ENCODE assay signal across 8 mouse cellular contexts in genomic region chr2:174437697-174437982, GRCm38 (mm10). TPM values are rescaled to one million over a fixed set of nuclear protein-coding genes. Genes with fewer than 3 reads are reported as not detected.
DNase-seq lines count a peak whose midpoint lies in the region; ATAC-seq and TF ChIP-seq lines count a peak whose summit lies in the region.

No protein-coding gene starts in this region.

- H3K79me2 ChIP-seq in heart, adult 2 months (replicated peaks; ENCODE audit: control insufficient read depth, insufficient read depth, low read length), result no peaks in the 10 kb centered on the region

- 92% methylated on average over 4 of the region's 4 CpGs for WGBS in midbrain, embryonic 11.5 days
- 97% methylated on average over 4 of the region's 4 CpGs for WGBS in midbrain, embryonic 16.5 days
- WGBS in heart, adult 2 months, result 87% methylated on average over 4 of the region's 4 CpGs
- 97% methylated on average over 4 of the region's 4 CpGs for WGBS in limb, embryonic 11.5 days
- 98% methylated on average over 4 of the region's 4 CpGs for WGBS in midbrain, embryonic 12.5 days

- no peak overlapping the region for H3K4me3 ChIP-seq in midbrain, embryonic 11.5 days (ENCODE audit: low read depth, low read length)
- no peak overlapping the region for H3K4me3 ChIP-seq in midbrain, embryonic 16.5 days (ENCODE audit: low read depth, low read length)
- no peak overlapping the region; the same call in 1 of the 2 replicates for H3K4me3 ChIP-seq in heart, adult 2 months
- peak overlapping the region; percentile 51; the same call in 1 of the 2 replicates for H3K4me3 ChIP-seq in limb, embryonic 11.5 days (ENCODE audit: low read depth, low read length)
- H3K4me3 ChIP-seq in midbrain, embryonic 12.5 days, result no peak overlapping the region

- TF ChIP-seq POLR2A in heart, adult 2 months (IDR thresholded peaks at IDR 0.05; ENCODE audit: insufficient read depth, low read depth, low read length), result no peak

- intact Hi-C loops in heart, adult 2 months (cut with DNase I), result no loop called here

- H3K4me2 ChIP-seq in midbrain, embryonic 11.5 days, result peak overlapping the region; percentile 68
- H3K4me2 ChIP-seq in midbrain, embryonic 16.5 days (ENCODE audit: low read length), result no peak overlapping the region
- H3K4me2 ChIP-seq in limb, embryonic 11.5 days (ENCODE audit: low read depth, severe bottlenecking), result peak overlapping the region; percentile 54; the same call in 1 of the 2 replicates
- H3K4me2 ChIP-seq in midbrain, embryonic 12.5 days (replicated peaks), result peak overlapping the region; percentile 71

- H3K27ac ChIP-seq in midbrain, embryonic 11.5 days (ENCODE audit: low read depth, low read length), result no peak overlapping the region
- no peak overlapping the region for H3K27ac ChIP-seq in midbrain, embryonic 16.5 days (ENCODE audit: low read length)
- peak overlapping the region; percentile 78 for H3K27ac ChIP-seq in heart, adult 2 months
- H3K27ac ChIP-seq in limb, embryonic 11.5 days (replicated peaks; ENCODE audit: low read depth, low read length), result no peak overlapping the region
- H3K27ac ChIP-seq in midbrain, embryonic 12.5 days (replicated peaks), result no peak overlapping the region

- H3K4me1 ChIP-seq in midbrain, embryonic 11.5 days (ENCODE audit: control insufficient read depth, insufficient read depth, low read length), result peaks cover 16% of the 10 kb centered on the region; the same call in 1 of the 2 replicates
- peaks cover 8% of the 10 kb centered on the region; the same call in 1 of the 2 replicates for H3K4me1 ChIP-seq in midbrain, embryonic 16.5 days (ENCODE audit: control insufficient read depth, insufficient read depth, low read length)
- peaks cover 5% of the 10 kb centered on the region for H3K4me1 ChIP-seq in heart, adult 2 months (ENCODE audit: control insufficient read depth, insufficient read depth, low read length)
- H3K4me1 ChIP-seq in limb, embryonic 11.5 days (ENCODE audit: control insufficient read depth, insufficient read depth, low read length), result peaks cover 8% of the 10 kb centered on the region
- peaks cover 20% of the 10 kb centered on the region for H3K4me1 ChIP-seq in midbrain, embryonic 12.5 days

- ATAC-seq in midbrain, embryonic 11.5 days (ENCODE audit: low FRiP score), result no peak
- no peak for ATAC-seq in midbrain, embryonic 16.5 days
- no peak for ATAC-seq in limb, embryonic 11.5 days (ENCODE audit: insufficient number of reproducible peaks, low FRiP score, low TSS enrichment, low read depth)
- no peak for ATAC-seq in midbrain, embryonic 12.5 days (ENCODE audit: low FRiP score, low read depth)
- no peak for ATAC-seq in frontal cortex, adult (ENCODE audit: low TSS enrichment)

- H3K27me3 ChIP-seq in midbrain, embryonic 11.5 days (ENCODE audit: control insufficient read depth, insufficient read depth, low read length), result no peaks in the 10 kb centered on the region
- H3K27me3 ChIP-seq in midbrain, embryonic 16.5 days (ENCODE audit: control insufficient read depth, insufficient read depth, low read depth, low read length), result no peaks in the 10 kb centered on the region
- no peaks in the 10 kb centered on the region for H3K27me3 ChIP-seq in heart, adult 2 months (ENCODE audit: control insufficient read depth, insufficient read depth, low read length)
- no peaks in the 10 kb centered on the region for H3K27me3 ChIP-seq in limb, embryonic 11.5 days (ENCODE audit: control insufficient read depth, insufficient read depth, low read length)
- H3K27me3 ChIP-seq in midbrain, embryonic 12.5 days, result no peaks in the 10 kb centered on the region; the same call in 1 of the 2 replicates

- peak overlapping the region; percentile 66 for H3K9ac ChIP-seq in midbrain, embryonic 11.5 days (ENCODE audit: low read length)
- no peak overlapping the region for H3K9ac ChIP-seq in midbrain, embryonic 16.5 days (ENCODE audit: low read depth, low read length)
- H3K9ac ChIP-seq in heart, adult 2 months (ENCODE audit: low read depth, low read length), result no peak overlapping the region
- H3K9ac ChIP-seq in limb, embryonic 11.5 days (ENCODE audit: low read length), result no peak overlapping the region
- no peak overlapping the region for H3K9ac ChIP-seq in midbrain, embryonic 12.5 days (replicated peaks)

- no peaks in the 10 kb centered on the region for H3K9me3 ChIP-seq in midbrain, embryonic 11.5 days (ENCODE audit: control insufficient read depth, low read length)
- no peaks in the 10 kb centered on the region for H3K9me3 ChIP-seq in midbrain, embryonic 16.5 days (replicated peaks; ENCODE audit: control insufficient read depth, low read length, poor library complexity, severe bottlenecking)
- no peaks in the 10 kb centered on the region for H3K9me3 ChIP-seq in limb, embryonic 11.5 days (ENCODE audit: control insufficient read depth, low read length)
- no peaks in the 10 kb centered on the region for H3K9me3 ChIP-seq in midbrain, embryonic 12.5 days

- H3K36me3 ChIP-seq in midbrain, embryonic 11.5 days (ENCODE audit: control insufficient read depth, insufficient read depth, low read length), result no peaks in the 10 kb centered on the region
- no peaks in the 10 kb centered on the region for H3K36me3 ChIP-seq in midbrain, embryonic 16.5 days (ENCODE audit: control insufficient read depth, insufficient read depth, low read length)
- H3K36me3 ChIP-seq in heart, adult 2 months (ENCODE audit: control insufficient read depth, insufficient read depth, low read length), result no peaks in the 10 kb centered on the region
- peaks cover 3% of the 10 kb centered on the region; the same call in 1 of the 2 replicates for H3K36me3 ChIP-seq in limb, embryonic 11.5 days (ENCODE audit: control insufficient read depth, insufficient read depth, low read length)
- 0 out of 2 replicates have a peak, but pooled peaks cover 10% of the 10 kb centered on the region for H3K36me3 ChIP-seq in midbrain, embryonic 12.5 days

- TF ChIP-seq EP300 in heart, adult 2 months (IDR thresholded peaks at IDR 0.05; ENCODE audit: insufficient read depth, low read depth, low read length), result no peak

- no peak for TF ChIP-seq CTCF in heart, adult 2 months (IDR thresholded peaks at IDR 0.05)

- DNase-seq in midbrain, embryonic 11.5 days (ENCODE audit: low spot score, missing footprints), result no peak
- DNase-seq in heart, adult 2 months, result peak; percentile 44 to 70
- DNase-seq in limb, embryonic 11.5 days (ENCODE audit: low spot score), result no peak
- DNase-seq in frontal cortex, postnatal 10 days (ENCODE audit: low spot score in 2 of 2), result no peak
- no peak for DNase-seq in right cerebral cortex, postnatal 4 days

RNA-seq across cellular contexts. Expression of gene Ctsz, which starts 1.2 kb away (rescaled TPM):
- 93.7 and 102 TPM in 2 replicates for polyA plus RNA-seq in midbrain, embryonic 11.5 days (2014; fragmentation: Nextera tagmentation; extraction: Ambion mirVana)
- polyA plus RNA-seq in midbrain, embryonic 16.5 days (2015; fragmentation: Nextera tagmentation; extraction: Ambion mirVana), result 54.8 and 63.3 TPM in 2 replicates
- total RNA-seq in heart, adult 2 months (2021), result 10 to 100 TPM; 31.1 to 34.4 TPM
- polyA plus RNA-seq in heart, adult 2 months (2012; rRNA removed), result 49.5 and 59.5 TPM in 2 replicates
- 99.6 and 106 TPM in 2 replicates for polyA plus RNA-seq in limb, embryonic 11.5 days (2014; fragmentation: Nextera tagmentation; extraction: Ambion mirVana)
- 76.6 and 89.2 TPM in 2 replicates for polyA plus RNA-seq in midbrain, embryonic 12.5 days (2016; fragmentation: Nextera tagmentation; extraction: Ambion mirVana)

RNA-seq across cellular contexts. Expression of gene Tubb1, which starts 12.9 kb away (rescaled TPM):
- 5.3 and 6.8 TPM in 2 replicates for polyA plus RNA-seq in midbrain, embryonic 11.5 days (2014; fragmentation: Nextera tagmentation; extraction: Ambion mirVana)
- polyA plus RNA-seq in midbrain, embryonic 16.5 days (2015; fragmentation: Nextera tagmentation; extraction: Ambion mirVana), result 0.43 and 0.48 TPM in 2 replicates
- 10 to 100 TPM in 1 of 2 experiments, 1 to 10 TPM in 1; 4.1 to 21.4 TPM for total RNA-seq in heart, adult 2 months (2021)
- polyA plus RNA-seq in heart, adult 2 months (2012; rRNA removed), result 6.8 and 9.7 TPM in 2 replicates
- 4.9 and 6.0 TPM in 2 replicates for polyA plus RNA-seq in limb, embryonic 11.5 days (2014; fragmentation: Nextera tagmentation; extraction: Ambion mirVana)
- polyA plus RNA-seq in midbrain, embryonic 12.5 days (2016; fragmentation: Nextera tagmentation; extraction: Ambion mirVana), result 2.7 and 3.0 TPM in 2 replicates

RNA-seq across cellular contexts. Expression of gene Nelfcd, which starts 22.0 kb away (rescaled TPM):
- polyA plus RNA-seq in midbrain, embryonic 11.5 days (2014; fragmentation: Nextera tagmentation; extraction: Ambion mirVana), result 163 and 164 TPM in 2 replicates
- 108 TPM in 2 replicates for polyA plus RNA-seq in midbrain, embryonic 16.5 days (2015; fragmentation: Nextera tagmentation; extraction: Ambion mirVana)
- 10 to 100 TPM; 26.5 to 30.3 TPM for total RNA-seq in heart, adult 2 months (2021)
- 38.1 and 47.5 TPM in 2 replicates for polyA plus RNA-seq in heart, adult 2 months (2012; rRNA removed)
- 195 and 200 TPM in 2 replicates for polyA plus RNA-seq in limb, embryonic 11.5 days (2014; fragmentation: Nextera tagmentation; extraction: Ambion mirVana)
- 151 and 158 TPM in 2 replicates for polyA plus RNA-seq in midbrain, embryonic 12.5 days (2016; fragmentation: Nextera tagmentation; extraction: Ambion mirVana)

RNA-seq across cellular contexts. Expression of gene Atp5e, which starts 26.3 kb away (rescaled TPM):
- 694 and 705 TPM in 2 replicates for polyA plus RNA-seq in midbrain, embryonic 11.5 days (2014; fragmentation: Nextera tagmentation; extraction: Ambion mirVana)
- polyA plus RNA-seq in midbrain, embryonic 16.5 days (2015; fragmentation: Nextera tagmentation; extraction: Ambion mirVana), result 681 and 687 TPM in 2 replicates
- 1,000 to 10,000 TPM; 1,426 to 1,687 TPM for total RNA-seq in heart, adult 2 months (2021)
- 969 and 1,190 TPM in 2 replicates for polyA plus RNA-seq in heart, adult 2 months (2012; rRNA removed)
- 720 and 731 TPM in 2 replicates for polyA plus RNA-seq in limb, embryonic 11.5 days (2014; fragmentation: Nextera tagmentation; extraction: Ambion mirVana)
- 754 and 756 TPM in 2 replicates for polyA plus RNA-seq in midbrain, embryonic 12.5 days (2016; fragmentation: Nextera tagmentation; extraction: Ambion mirVana)

RNA-seq across cellular contexts. Expression of gene Prelid3b, which starts 35.2 kb away (rescaled TPM):
- 129 and 130 TPM in 2 replicates for polyA plus RNA-seq in midbrain, embryonic 11.5 days (2014; fragmentation: Nextera tagmentation; extraction: Ambion mirVana)
- polyA plus RNA-seq in midbrain, embryonic 16.5 days (2015; fragmentation: Nextera tagmentation; extraction: Ambion mirVana), result 109 and 110 TPM in 2 replicates
- total RNA-seq in heart, adult 2 months (2021), result 10 to 100 TPM; 53.1 to 57.8 TPM
- 58.8 and 87.6 TPM in 2 replicates for polyA plus RNA-seq in heart, adult 2 months (2012; rRNA removed)
- polyA plus RNA-seq in limb, embryonic 11.5 days (2014; fragmentation: Nextera tagmentation; extraction: Ambion mirVana), result 118 and 123 TPM in 2 replicates
- 102 TPM in 2 replicates for polyA plus RNA-seq in midbrain, embryonic 12.5 days (2016; fragmentation: Nextera tagmentation; extraction: Ambion mirVana)

Comparison
In these comparisons a context has a peak if more than half of its experiments do, and no peak if none do; other contexts are left out.
1. DNase-seq: peak in heart, adult 2 months (2 of 2); none in midbrain, embryonic 11.5 days (single experiment), limb, embryonic 11.5 days (single experiment), frontal cortex, postnatal 10 days (0 of 2) and right cerebral cortex, postnatal 4 days (single experiment).